Mouse (Mus musculus) telencephalon, adult 2 months (tissue): ENCODE measurements around the gene Eya3.
"Not testable (repeated sequence)": the region's sequence is repeated elsewhere in the genome, so short reads cannot be mapped to it uniquely, and the experiment has no call there.

Source experiments
- DNase-seq: peaks from one replicate; pipeline ENCODE4 v3.0.0-alpha.2; 2011; ENCODE audit warnings: low read depth, low spot score

Eya3 gene

GRCm38 (mm10) chr4:132638461-132639190 lies at the start of gene Eya3:
TSS of gene Eya3 (plus strand) at chr4:132638987.
- peak; percentile 95 for DNase-seq

- no peak for DNase-seq
These were observed 48.1 kb upstream of the Eya3 start for GRCm38 (mm10) chr4:132590642-132591041.

- peak; percentile 29 for DNase-seq
These were observed 45.8 kb upstream of the Eya3 start for GRCm38 (mm10) chr4:132592958-132593357.

- DNase-seq: no peak
These were observed 44.6 kb upstream of the Eya3 start for GRCm38 (mm10) chr4:132594191-132594590.

- DNase-seq: no peak
These were observed 39.9 kb upstream of the Eya3 start for GRCm38 (mm10) chr4:132598861-132599260.

- DNase-seq: no peak
These were observed 39.0 kb upstream of the Eya3 start for GRCm38 (mm10) chr4:132599764-132600163.

- DNase-seq: no peak
These were observed 38.3 kb upstream of the Eya3 start for GRCm38 (mm10) chr4:132600465-132600864.

GRCm38 (mm10) chr4:132601242-132601641 lies 37.5 kb upstream of the Eya3 start:
- DNase-seq: not testable (repeated sequence)

GRCm38 (mm10) chr4:132603468-132603867 lies 35.3 kb upstream of the Eya3 start:
- no peak for DNase-seq

- no peak for DNase-seq
These were observed 33.0 kb upstream of the Eya3 start for GRCm38 (mm10) chr4:132605816-132606215.

GRCm38 (mm10) chr4:132608147-132608546 lies 30.6 kb upstream of the Eya3 start:
- DNase-seq: no peak

- DNase-seq: no peak
These were observed 28.3 kb upstream of the Eya3 start for GRCm38 (mm10) chr4:132610301-132610984.

- DNase-seq: no peak
These were observed 27.5 kb upstream of the Eya3 start for GRCm38 (mm10) chr4:132611320-132611719.

- peak; percentile 82 for DNase-seq
These were observed 20.9 kb upstream of the Eya3 start for GRCm38 (mm10) chr4:132617873-132618272.

GRCm38 (mm10) chr4:132618850-132619375 lies 19.9 kb upstream of the Eya3 start:
- DNase-seq: no peak

- no peak for DNase-seq
These were observed 18.7 kb upstream of the Eya3 start for GRCm38 (mm10) chr4:132620134-132620533.

- peak; percentile 52 for DNase-seq
These were observed 17.3 kb upstream of the Eya3 start for GRCm38 (mm10) chr4:132621287-132622068.

GRCm38 (mm10) chr4:132624034-132624657 lies 14.6 kb upstream of the Eya3 start:
- no peak for DNase-seq

- no peak for DNase-seq
These were observed 10.0 kb upstream of the Eya3 start for GRCm38 (mm10) chr4:132628830-132629229.

- DNase-seq: no peak
These were observed 2.8 kb upstream of the Eya3 start for GRCm38 (mm10) chr4:132635971-132636370.

- no peak for DNase-seq
These were observed 2.2 kb upstream of the Eya3 start for GRCm38 (mm10) chr4:132636554-132636953.
